Mouse (Mus musculus): ENCODE data around the gene Gtf2a2. TPM values are rescaled to one million over a fixed set of nuclear protein-coding genes. Genes with fewer than 3 reads are reported as not detected.

Gene Gtf2a2
- total RNA-seq (2014; rRNA removed) (81.5 and 84.2 TPM in 2 replicates), polyA plus RNA-seq (2015; fragmentation: Nextera tagmentation; extraction: Ambion mirVana) (239 TPM in 2 replicates)

GRCm38 (mm10) chr9:70012408-70012901, at the start of gene Gtf2a2:
Gene Gtf2a2 (plus strand): TSS chr9:70012550.
- H3K4me3 ChIP-seq (ENCODE audit: low read length) = peak within 1 kb of the TSS; percentile 73
- H3K4me2 ChIP-seq (ENCODE audit: low read depth, low read length) = peak within 1 kb of the TSS; percentile 74
- peaks cover 9% of the 10 kb centered on the region; the same call in 1 of the 2 replicates for H3K4me1 ChIP-seq (ENCODE audit: insufficient read depth, low read length)
- ATAC-seq (peak; percentile 98), DNase-seq (ENCODE audit: low spot score) (peak; percentile 96)
- WGBS = 2% methylated on average over 42 of the region's 57 CpGs
- peaks cover 22% of the 10 kb centered on the region for H3K36me3 ChIP-seq (ENCODE audit: insufficient read depth, low read length)
- H3K9me3 ChIP-seq (ENCODE audit: low read length) = no peaks in the 10 kb centered on the region
- peak within 1 kb of the TSS; percentile 92 for H3K27ac ChIP-seq
- H3K9ac ChIP-seq (replicated peaks; ENCODE audit: low read length) = peak within 1 kb of the TSS; percentile 78
- no peak for TF ChIP-seq CTCF (IDR thresholded peaks at IDR 0.05; ENCODE audit: low read depth)
- H3K27me3 ChIP-seq (ENCODE audit: insufficient read depth, low read length) = no peaks in the 10 kb centered on the region

- H3K27ac ChIP-seq = no peak overlapping the region
- no peak overlapping the region for H3K4me2 ChIP-seq (ENCODE audit: low read depth, low read length)
- ATAC-seq = no peak
- H3K36me3 ChIP-seq (ENCODE audit: insufficient read depth, low read length) = no peaks in the 10 kb centered on the region
- no peak for TF ChIP-seq CTCF (IDR thresholded peaks at IDR 0.05; ENCODE audit: low read depth)
- WGBS = 87% methylated on average over 3 of the region's 3 CpGs
- H3K4me3 ChIP-seq (ENCODE audit: low read length) = no peak overlapping the region
- H3K9me3 ChIP-seq (ENCODE audit: low read length) = no peaks in the 10 kb centered on the region
- H3K4me1 ChIP-seq (ENCODE audit: insufficient read depth, low read length) = no peaks in the 10 kb centered on the region
- H3K9ac ChIP-seq (replicated peaks; ENCODE audit: low read length) = no peak overlapping the region
- no peaks in the 10 kb centered on the region for H3K27me3 ChIP-seq (ENCODE audit: insufficient read depth, low read length)
- DNase-seq (ENCODE audit: low spot score) = no peak
Observed at GRCm38 (mm10) chr9:69964370-69964769, 48.0 kb upstream of the Gtf2a2 start.

GRCm38 (mm10) chr9:69985526-69985925, 26.8 kb upstream of the Gtf2a2 start:
- Histone ChIP-seq H3K4me1 (ENCODE audit: insufficient read depth, low read length) (0 out of 2 replicates have a peak, but pooled peaks cover 2% of the 10 kb centered on the region), H3K27me3 (ENCODE audit: insufficient read depth, low read length) (no peaks in the 10 kb centered on the region), H3K9ac (replicated peaks; ENCODE audit: low read length) (no peak overlapping the region), H3K9me3 (ENCODE audit: low read length) (no peaks in the 10 kb centered on the region), H3K4me2 (ENCODE audit: low read depth, low read length) (no peak overlapping the region), H3K27ac (no peak overlapping the region), H3K4me3 (ENCODE audit: low read length) (no peak overlapping the region), H3K36me3 (ENCODE audit: insufficient read depth, low read length) (no peaks in the 10 kb centered on the region)
- TF ChIP-seq CTCF (IDR thresholded peaks at IDR 0.05; ENCODE audit: low read depth) = no peak
- no peak for ATAC-seq
- no peak for DNase-seq (ENCODE audit: low spot score)
- 67% methylated on average over 1 of the region's 1 CpGs for WGBS

GRCm38 (mm10) chr9:69986063-69986462, 26.3 kb upstream of the Gtf2a2 start:
- no peaks in the 10 kb centered on the region for H3K9me3 ChIP-seq (ENCODE audit: low read length)
- WGBS = 82% methylated on average over 10 of the region's 10 CpGs
- no peak for ATAC-seq

GRCm38 (mm10) chr9:69986571-69986970, 25.8 kb upstream of the Gtf2a2 start:
- H3K27ac ChIP-seq = no peak overlapping the region
- TF ChIP-seq CTCF (IDR thresholded peaks at IDR 0.05; ENCODE audit: low read depth) = no peak
- no peak overlapping the region for H3K9ac ChIP-seq (replicated peaks; ENCODE audit: low read length)
- no peaks in the 10 kb centered on the region for H3K9me3 ChIP-seq (ENCODE audit: low read length)
- ATAC-seq (no peak), DNase-seq (ENCODE audit: low spot score) (no peak)
- no peaks in the 10 kb centered on the region for H3K27me3 ChIP-seq (ENCODE audit: insufficient read depth, low read length)
- H3K4me3 ChIP-seq (ENCODE audit: low read length) = no peak overlapping the region
- no peak overlapping the region for H3K4me2 ChIP-seq (ENCODE audit: low read depth, low read length)
- 85% methylated on average over 5 of the region's 5 CpGs for WGBS
- H3K36me3 ChIP-seq (ENCODE audit: insufficient read depth, low read length) = no peaks in the 10 kb centered on the region
- H3K4me1 ChIP-seq (ENCODE audit: insufficient read depth, low read length) = 0 out of 2 replicates have a peak, but pooled peaks cover 5% of the 10 kb centered on the region

More at GRCm38 (mm10) chr9:69986063-69986462, 26.3 kb upstream of the Gtf2a2 start:
- DNase-seq (ENCODE audit: low spot score) = no peak
- Histone ChIP-seq H3K4me2 (ENCODE audit: low read depth, low read length) (no peak overlapping the region), H3K27ac (no peak overlapping the region), H3K9ac (replicated peaks; ENCODE audit: low read length) (no peak overlapping the region), H3K27me3 (ENCODE audit: insufficient read depth, low read length) (no peaks in the 10 kb centered on the region), H3K4me3 (ENCODE audit: low read length) (no peak overlapping the region), H3K36me3 (ENCODE audit: insufficient read depth, low read length) (no peaks in the 10 kb centered on the region), H3K4me1 (ENCODE audit: insufficient read depth, low read length) (0 out of 2 replicates have a peak, but pooled peaks cover 5% of the 10 kb centered on the region)
- no peak for TF ChIP-seq CTCF (IDR thresholded peaks at IDR 0.05; ENCODE audit: low read depth)

GRCm38 (mm10) chr9:69987579-69987978, 24.8 kb upstream of the Gtf2a2 start:
- ATAC-seq = no peak
- H3K36me3 ChIP-seq (ENCODE audit: insufficient read depth, low read length) = no peaks in the 10 kb centered on the region
- H3K9ac ChIP-seq (replicated peaks; ENCODE audit: low read length) = no peak overlapping the region
- no peaks in the 10 kb centered on the region for H3K27me3 ChIP-seq (ENCODE audit: insufficient read depth, low read length)
- H3K4me1 ChIP-seq (ENCODE audit: insufficient read depth, low read length) = 0 out of 2 replicates have a peak, but pooled peaks cover 5% of the 10 kb centered on the region
- 1% methylated on average over 3 of the region's 3 CpGs for WGBS
- DNase-seq (ENCODE audit: low spot score) = peak; percentile 87
- H3K9me3 ChIP-seq (ENCODE audit: low read length) = no peaks in the 10 kb centered on the region
- no peak overlapping the region for H3K4me3 ChIP-seq (ENCODE audit: low read length)
- no peak overlapping the region for H3K4me2 ChIP-seq (ENCODE audit: low read depth, low read length)
- no peak overlapping the region for H3K27ac ChIP-seq
- peak; percentile 78 for TF ChIP-seq CTCF (IDR thresholded peaks at IDR 0.05; ENCODE audit: low read depth)

- peak overlapping the region; percentile 97 for H3K27ac ChIP-seq
- no peaks in the 10 kb centered on the region for H3K9me3 ChIP-seq (ENCODE audit: low read length)
- ATAC-seq (no peak), DNase-seq (ENCODE audit: low spot score) (no peak)
- H3K4me1 ChIP-seq (ENCODE audit: insufficient read depth, low read length) = 0 out of 2 replicates have a peak, but pooled peaks cover 5% of the 10 kb centered on the region
- no peak for TF ChIP-seq CTCF (IDR thresholded peaks at IDR 0.05; ENCODE audit: low read depth)
- H3K4me3 ChIP-seq (ENCODE audit: low read length) = peak overlapping the region; percentile 96
- 35% methylated on average over 16 of the region's 16 CpGs for WGBS
- H3K9ac ChIP-seq (replicated peaks; ENCODE audit: low read length) = peak overlapping the region; percentile 98
- H3K36me3 ChIP-seq (ENCODE audit: insufficient read depth, low read length) = no peaks in the 10 kb centered on the region
- H3K4me2 ChIP-seq (ENCODE audit: low read depth, low read length) = peak overlapping the region; percentile 62
- H3K27me3 ChIP-seq (ENCODE audit: insufficient read depth, low read length) = no peaks in the 10 kb centered on the region
Observed at GRCm38 (mm10) chr9:69988706-69989302, 23.5 kb upstream of the Gtf2a2 start.

Data from hindbrain, postnatal 0 days (tissue).